Mouse (Mus musculus): ENCODE measurements at regions not wholly inside any gene's neighbourhood (a gene's known extent, or its start where the extent isn't known, plus 50 kb on each side); places are given as distances from the start of the nearest gene placed in this dataset.
A peak's percentile ranks its signal among the peaks of the same experiment; 100 is the strongest.

GRCm38 (mm10) chr13:59393231-59393938 lies 191.6 kb downstream of the Agtpbp1 start:
- DNase-seq (ENCODE audit: low spot score in 2 of 2): peak; percentile 44 to 57

- DNase-seq (ENCODE audit: low spot score in 2 of 2): no peak
These were observed 192.2 kb downstream of the Agtpbp1 start for GRCm38 (mm10) chr13:59392828-59393227.

DNA sequence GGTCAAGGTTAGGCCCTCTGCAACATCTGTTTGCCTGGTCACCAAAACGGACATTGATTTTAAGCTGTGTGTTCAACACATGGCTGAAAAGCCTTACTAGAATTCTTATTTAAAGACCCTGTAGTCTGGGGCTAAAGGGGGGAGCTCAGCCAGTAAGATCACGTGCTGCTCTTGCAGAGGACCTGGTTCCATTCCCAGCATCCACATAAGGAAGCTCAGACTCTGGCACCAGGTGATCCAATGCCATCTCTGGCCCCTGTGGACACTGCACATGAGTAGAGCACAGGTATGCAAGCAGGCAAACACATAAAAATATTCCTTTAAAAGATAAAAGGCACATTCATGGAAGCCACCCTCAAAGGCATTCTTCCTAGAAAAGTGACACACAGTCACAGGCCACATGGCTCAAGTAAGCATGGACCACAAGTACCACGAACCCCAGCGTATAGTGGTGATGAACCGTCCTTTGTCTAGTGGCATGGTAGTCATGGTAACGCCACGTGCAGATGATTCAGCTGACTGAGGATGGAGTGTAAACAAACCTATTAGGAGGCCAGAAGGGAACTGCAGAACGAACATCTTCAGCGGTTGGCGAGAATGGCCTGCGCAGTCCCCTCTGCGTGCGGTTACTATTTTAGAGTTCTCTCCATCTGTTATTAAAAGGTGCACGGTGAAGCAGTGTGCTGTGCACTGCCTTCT lies 197.3 kb downstream of the Agtpbp1 start:
- DNase-seq (ENCODE audit: low spot score in 2 of 2): no peak

GRCm38 (mm10) chr13:59386935-59387540 lies 198.0 kb downstream of the Agtpbp1 start:
- no peak for DNase-seq (ENCODE audit: low spot score in 2 of 2)

GRCm38 (mm10) chr13:59385824-59386223 lies 199.2 kb downstream of the Agtpbp1 start:
- no peak for DNase-seq (ENCODE audit: low spot score in 2 of 2)

DNA sequence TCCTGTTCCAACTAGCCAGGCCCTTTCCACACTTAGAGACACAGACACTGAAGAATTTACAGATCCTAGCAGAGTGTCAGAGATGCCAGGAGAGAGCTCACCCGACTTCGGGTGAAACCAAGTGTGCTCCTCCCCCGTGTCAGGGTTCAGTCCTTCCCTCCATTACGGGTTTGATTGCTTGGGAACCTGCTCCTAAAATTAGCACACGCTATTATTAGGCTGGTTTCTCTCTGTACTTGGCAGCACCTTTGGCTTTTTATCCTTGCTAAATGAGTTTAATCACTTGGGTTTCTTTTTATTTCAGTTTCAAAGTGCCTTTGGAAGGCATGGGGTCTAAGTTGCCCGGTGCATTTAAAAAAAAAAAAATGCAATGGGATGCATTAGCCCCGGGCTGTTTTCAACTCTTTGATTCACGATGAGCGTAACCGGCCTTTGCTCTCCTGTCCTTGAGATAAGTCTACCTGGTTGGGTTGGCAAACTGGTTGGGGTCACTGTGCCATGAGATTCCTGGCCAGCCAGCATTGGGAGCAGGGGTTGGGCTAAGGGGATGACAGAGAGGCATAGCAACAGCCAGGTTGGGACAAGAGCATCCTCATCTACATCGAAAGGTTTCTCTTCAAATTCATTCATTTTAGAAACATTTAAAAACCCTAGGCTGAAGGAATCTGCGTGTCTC lies 214.7 kb downstream of the Agtpbp1 start:
- no peak for DNase-seq (ENCODE audit: low spot score in 2 of 2)

DNA sequence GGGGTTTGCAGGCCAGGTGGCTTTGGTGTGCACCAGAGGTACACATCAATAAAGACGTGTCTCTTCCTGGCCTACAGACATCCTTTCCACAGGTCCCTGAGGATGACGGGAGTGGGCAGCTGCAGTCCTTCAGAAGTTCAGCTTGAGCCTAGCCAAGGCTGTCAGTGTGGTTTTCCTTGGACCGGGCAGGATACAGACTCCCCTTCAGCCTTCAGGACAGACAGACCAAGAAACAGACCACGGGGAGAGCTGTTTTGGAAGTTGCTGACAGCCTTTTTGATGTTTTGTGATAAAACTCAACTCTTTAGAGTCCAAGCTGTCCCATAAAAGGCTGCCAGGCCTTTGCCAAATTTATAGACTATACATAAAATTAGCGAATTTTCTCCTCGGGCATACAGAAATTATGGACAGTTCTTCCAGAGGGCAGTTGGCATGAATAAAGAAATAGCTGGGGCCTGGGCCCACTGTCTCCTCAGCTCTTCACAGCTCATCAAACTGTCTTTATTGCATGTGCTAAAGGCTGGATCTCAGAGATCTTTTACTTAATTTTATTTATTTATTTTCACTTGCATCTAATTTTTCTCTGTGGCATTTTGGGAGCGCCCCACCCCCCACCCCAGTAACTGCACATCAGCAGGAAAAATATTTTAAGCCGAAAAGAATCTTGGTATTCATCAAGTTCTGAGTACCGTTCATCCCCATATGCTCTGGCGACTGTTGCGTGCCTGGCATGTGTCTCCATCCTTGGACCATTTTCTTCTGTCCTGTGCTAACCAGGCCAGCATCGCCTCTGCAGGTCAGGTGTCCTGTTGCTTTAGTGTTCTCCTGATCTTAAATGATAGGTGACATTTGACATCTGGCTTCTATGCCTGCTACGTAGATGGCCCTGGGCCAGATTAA lies 216.2 kb downstream of the Agtpbp1 start:
- no peak for DNase-seq (ENCODE audit: low spot score in 2 of 2)

GRCm38 (mm10) chr13:59365460-59365859 lies 219.6 kb downstream of the Agtpbp1 start:
- peak; percentile 38 to 90 for DNase-seq (ENCODE audit: low spot score in 2 of 2)

DNA sequence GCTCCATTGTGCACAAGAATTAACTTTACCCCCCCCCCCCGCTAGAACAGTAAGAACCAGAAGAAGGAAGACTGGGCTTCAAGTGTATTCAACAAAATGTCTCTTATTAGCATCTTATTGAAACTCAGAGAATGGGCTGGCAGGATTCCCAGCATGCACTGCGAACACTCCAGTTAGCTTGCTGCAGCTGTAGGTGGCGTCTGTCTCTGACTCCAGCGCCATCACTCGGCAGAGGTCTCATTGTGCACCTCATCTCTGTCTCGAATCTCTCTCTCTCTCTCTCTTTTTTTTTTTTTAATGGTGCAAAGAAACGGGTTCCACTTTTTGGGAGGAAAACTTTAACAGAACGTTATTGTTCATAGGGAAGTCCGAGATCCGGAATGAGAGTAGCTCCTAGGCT lies 221.6 kb downstream of the Agtpbp1 start:
- DNase-seq (ENCODE audit: low spot score in 2 of 2): no peak

- DNase-seq (ENCODE audit: low spot score in 2 of 2): peak in 1 of 2 experiments; percentile 15
These were observed 223.7 kb downstream of the Agtpbp1 start for GRCm38 (mm10) chr13:59361323-59361722.

GRCm38 (mm10) chr13:59360026-59360425 lies 225.0 kb downstream of the Agtpbp1 start:
- no peak for DNase-seq (ENCODE audit: low spot score in 2 of 2)

DNA sequence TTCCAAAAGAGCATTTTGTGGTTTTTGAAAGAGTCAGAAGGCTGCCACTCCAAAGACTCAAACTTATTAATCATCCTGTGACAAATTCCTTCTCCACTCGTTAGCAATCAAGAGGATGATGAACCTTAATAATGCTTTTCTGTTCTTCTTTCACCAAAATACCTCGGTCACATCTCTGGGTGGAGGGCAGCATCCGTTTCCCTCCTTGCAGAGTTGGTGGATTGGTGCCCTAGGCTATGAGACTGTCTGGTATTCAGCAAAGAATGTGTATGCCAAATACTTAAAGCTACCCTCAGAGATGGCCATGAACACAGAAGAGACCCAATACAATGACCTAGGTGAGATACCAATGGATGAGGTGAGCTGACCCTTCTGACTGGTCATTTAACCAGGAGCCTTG lies 226.6 kb downstream of the Agtpbp1 start:
- no peak for DNase-seq (ENCODE audit: low spot score in 2 of 2)

- DNase-seq (ENCODE audit: low spot score in 2 of 2): no peak
These were observed 233.6 kb downstream of the Agtpbp1 start for GRCm38 (mm10) chr13:59351461-59351860.

DNA sequence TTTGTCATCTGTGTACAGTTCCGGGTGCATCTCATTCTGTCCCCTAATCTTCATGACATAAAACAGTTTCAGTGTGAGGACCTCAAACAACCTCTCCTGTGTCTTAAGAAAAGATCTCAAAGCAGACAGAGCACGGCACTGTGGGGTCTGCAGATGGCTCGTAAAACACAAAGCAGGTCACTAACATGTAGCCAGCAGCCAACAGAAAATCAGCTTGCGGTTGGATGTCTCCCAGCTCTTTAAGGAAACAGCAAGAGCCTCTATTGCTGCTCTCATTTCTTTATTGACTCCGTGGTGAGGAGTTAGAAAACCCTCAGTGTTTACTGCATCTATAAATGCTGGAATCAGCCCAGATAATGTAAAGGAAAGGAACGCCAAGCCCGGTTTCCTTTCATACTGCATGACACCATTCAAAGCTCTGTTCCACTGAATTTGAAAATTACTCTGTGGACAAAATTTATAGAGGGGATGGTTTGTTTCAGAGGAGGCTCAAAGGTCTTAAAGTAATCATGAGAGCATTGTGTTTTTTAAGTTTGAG lies 234.3 kb downstream of the Agtpbp1 start:
- no peak for DNase-seq (ENCODE audit: low spot score in 2 of 2)

GRCm38 (mm10) chr13:59348510-59348909 lies 236.5 kb downstream of the Agtpbp1 start:
- no peak for DNase-seq (ENCODE audit: low spot score in 2 of 2)

GRCm38 (mm10) chr13:59341871-59342270 lies 243.2 kb downstream of the Agtpbp1 start:
- DNase-seq (ENCODE audit: low spot score in 2 of 2): no peak

- no peak for DNase-seq (ENCODE audit: low spot score in 2 of 2)
These were observed 246.6 kb downstream of the Agtpbp1 start for GRCm38 (mm10) chr13:59338436-59338835.

- DNase-seq (ENCODE audit: low spot score in 2 of 2): no peak
These were observed 261.1 kb downstream of the Agtpbp1 start for GRCm38 (mm10) chr13:59323933-59324332.

GRCm38 (mm10) chr13:59323441-59323840 lies 261.6 kb downstream of the Agtpbp1 start:
- no peak for DNase-seq (ENCODE audit: low spot score in 2 of 2)

GRCm38 (mm10) chr13:59320261-59320660 lies 264.8 kb downstream of the Agtpbp1 start:
- DNase-seq (ENCODE audit: low spot score in 2 of 2): no peak

DNA sequence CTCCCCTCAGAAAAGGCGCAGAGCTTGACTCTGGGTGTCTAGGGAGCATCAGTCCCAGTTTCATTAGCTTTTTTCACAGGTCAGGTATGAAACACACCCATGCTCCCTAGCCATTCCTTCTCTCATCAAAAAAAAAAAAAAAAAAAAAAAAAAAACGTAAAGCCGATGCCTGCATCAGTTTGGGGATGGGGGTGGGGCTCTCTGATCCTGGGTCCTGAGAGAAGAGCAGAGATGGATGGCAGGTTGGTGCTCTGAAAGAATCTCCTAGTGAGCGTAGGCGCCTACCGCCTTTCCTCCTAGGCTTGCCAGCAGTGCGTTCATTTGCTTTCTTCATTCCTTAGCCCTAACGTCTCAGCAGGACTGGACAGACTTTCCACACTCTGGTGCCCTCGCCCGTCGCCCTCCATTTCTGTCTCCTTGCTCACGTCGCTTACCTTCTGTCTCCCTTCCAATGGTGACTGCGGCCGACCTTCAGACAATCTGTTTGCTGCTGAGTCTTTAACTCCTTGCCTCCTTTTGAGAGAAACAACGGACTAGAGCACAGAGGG lies 267.5 kb downstream of the Agtpbp1 start:
- DNase-seq (ENCODE audit: low spot score in 2 of 2): no peak
